Mouse (Mus musculus) induced T-regulatory cell, adult 2 months (primary cell): ENCODE data around the gene Vti1b.
"Not testable (repeated sequence)": the region's sequence is repeated elsewhere in the genome, so short reads cannot be mapped to it uniquely, and the experiment has no call there.

Source experiments
- DNase-seq: peaks from one replicate; pipeline ENCODE4 v3.0.0-alpha.2; 2012; ENCODE audit warnings: low read depth

The Vti1b gene

DNA sequence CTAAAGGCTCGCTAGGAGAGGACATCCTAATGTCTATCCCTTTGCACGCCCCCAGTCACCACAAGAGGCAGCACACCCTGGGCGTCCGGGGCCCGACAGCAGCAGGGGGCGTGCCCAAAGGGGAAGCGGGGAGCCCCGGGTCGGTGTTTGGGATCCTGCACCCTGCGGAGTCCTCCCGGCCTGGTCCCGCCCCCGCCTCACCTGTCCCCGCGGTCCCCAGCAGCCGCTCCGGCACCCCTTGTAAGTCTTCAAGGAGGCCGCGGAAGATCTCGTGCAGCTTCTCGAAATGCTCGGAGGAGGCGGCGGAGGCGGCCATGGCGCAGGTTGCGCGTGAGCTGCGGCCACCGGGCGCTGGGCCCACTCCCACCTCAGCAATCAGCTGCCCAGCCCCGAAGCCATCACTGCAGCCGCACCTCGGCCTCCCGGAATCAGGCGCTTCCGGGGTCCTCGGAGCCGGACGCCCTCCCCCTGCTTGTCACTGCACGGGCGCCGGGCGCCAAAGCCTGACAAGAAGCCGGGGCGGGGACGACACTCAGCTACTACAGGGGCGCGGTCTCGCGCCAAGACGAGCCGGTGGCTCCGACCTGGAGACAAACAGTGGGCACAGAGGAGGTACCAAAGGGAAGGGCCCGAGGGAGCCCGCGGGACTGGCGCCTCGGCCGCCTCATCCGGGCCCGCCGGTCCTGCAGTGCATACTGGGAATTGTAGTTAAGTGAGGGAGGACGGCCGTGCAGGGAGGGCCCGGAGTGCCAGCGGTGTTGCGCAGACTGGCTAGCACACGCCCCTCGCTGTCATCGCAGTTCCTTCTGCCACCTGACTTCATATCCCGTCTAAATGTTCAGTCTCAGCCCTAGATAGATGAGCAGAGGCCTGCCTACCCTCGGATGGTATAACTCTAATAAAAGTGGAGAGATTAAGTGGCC, at the start of gene Vti1b:
Vti1b (minus strand) TSS at position 649 of the 923 bp plus-strand sequence.
- peak; percentile 94 for DNase-seq

DNA sequence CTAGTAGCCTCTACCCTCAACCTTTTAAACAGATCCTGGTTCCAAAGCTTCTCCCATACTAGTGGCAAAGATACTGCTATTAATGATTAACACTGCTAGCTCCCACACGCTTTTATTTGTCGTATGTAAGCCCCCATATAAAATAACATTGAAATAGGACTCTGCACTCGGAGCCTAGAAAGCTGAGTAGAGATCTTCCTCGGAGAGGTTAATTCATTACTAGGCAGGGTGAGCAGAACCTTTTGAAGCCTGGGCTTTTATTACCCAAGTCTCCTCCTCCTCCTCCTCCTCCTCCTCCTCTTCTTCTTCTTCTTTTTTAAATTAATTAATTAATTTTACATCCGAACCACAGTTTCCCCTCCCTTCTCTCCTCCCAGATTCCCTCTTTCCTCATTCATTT, 45.0 kb upstream of the Vti1b start:
- DNase-seq: no peak

DNA sequence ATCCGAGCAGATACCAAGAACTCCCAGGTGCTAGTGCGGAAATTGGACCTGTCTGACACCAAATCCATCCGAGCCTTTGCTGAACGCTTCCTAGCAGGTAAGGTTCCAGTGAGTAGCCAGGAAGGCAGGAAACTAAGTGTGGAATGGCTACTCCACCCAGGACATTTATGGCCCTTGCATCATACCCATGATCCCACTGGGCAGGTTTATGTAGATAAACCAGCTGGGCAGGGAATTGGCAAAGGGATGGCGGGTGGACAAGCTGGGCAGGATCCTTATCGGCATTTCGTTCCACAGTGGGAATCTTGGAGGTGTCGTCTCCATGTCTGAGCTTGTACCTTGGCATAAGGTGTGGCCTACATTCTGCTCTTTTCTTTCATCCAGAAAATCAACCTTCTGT, 39.0 kb upstream of the Vti1b start:
- no peak for DNase-seq

DNA sequence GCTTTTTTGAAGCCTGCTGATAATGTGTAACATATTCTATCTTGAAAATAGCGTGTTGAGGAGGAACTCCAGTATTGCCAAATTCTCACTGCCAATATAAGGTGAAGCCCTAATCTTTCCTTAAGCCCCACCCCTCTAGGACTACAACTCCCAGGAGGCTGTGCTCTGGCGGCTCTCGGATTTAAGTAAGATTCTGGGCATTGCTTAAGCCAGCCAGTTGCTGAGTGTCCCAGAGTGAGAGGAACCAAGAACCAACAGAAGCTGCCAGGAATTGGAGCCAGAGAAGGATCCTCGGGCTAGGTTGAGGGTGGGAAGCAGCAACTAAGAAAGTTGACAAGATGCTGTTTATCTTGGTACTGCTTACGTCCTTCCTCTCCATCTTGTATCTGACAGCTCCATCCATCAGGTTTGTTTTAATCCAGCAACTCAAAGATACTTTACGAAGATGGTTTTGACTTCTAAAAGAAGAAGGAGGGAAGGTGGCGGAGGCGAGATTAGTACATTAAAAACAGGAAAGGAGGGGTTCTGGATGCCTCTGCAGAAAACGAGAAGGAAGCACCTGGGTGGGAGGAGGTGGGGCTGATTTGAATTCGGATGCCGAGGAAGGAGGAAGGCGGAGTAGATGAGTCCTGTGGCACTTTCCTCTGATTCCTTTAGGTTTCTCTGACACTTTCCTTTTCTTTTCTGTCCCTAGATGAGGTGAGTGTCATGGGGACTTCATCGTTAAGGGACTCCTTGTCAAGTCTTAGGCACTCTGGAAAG, 36.4 kb upstream of the Vti1b start, which contains the start of gene Rdh12:
Rdh12 (plus strand) TSS at position 212 of the 762 bp plus-strand sequence.
- DNase-seq: peak; percentile 71

DNA sequence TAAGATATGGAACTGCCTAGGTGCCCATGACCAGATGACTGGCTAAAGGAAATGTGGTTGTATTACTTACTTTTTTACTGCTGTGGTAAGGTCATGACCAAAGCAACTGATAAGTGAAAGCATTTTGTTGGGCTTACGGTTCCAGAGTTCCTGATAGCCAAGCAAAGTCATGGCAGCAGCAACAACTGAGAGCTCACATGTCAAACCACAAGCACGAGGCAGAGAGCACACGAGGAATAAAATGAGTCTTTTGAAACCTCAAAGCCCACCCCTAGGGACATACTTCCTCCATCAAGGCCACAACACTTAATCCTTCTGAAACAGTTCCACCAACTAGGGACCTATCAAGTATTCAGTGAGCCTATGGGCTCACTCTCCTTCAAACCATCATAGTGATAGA, 29.4 kb upstream of the Vti1b start:
- no peak for DNase-seq

DNA sequence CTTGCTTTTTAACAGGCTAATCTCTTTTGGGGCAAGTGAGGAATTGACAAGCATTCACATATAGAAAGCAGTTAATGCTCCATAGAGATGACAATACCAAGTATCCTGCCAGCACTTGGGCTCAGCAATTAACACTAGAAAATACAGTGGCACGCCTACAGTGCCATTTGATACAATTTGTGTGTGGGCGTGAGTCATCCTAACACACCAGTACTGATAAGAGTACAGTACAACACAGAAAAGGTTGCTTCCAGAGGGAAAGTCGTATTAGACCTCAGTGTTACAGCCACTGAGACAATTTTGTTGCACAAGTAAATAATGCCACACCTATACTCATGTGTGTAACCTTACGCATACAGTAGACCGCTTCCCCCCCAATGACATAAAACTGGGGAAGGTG, 24.6 kb upstream of the Vti1b start:
- no peak for DNase-seq

DNA sequence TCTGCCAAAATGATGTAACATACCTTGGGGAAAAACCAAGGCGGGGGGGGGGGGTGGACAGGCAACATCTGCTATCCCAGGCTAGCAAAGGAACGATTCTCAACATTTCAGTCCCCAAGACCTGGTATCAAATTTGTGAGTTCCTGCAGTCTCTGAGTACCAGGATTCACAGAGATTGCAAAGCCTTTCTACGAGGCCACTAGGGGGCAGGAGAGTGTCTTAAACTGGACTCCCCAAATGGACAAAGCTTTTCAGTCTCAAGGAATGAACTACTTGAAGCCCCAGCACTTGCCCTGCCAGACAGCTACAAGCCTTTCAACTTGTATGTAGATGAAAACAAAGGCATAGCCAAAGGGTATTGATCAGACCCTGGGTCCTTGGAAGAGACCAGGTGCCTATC, 21.0 kb upstream of the Vti1b start:
- peak; percentile 82 for DNase-seq

DNA sequence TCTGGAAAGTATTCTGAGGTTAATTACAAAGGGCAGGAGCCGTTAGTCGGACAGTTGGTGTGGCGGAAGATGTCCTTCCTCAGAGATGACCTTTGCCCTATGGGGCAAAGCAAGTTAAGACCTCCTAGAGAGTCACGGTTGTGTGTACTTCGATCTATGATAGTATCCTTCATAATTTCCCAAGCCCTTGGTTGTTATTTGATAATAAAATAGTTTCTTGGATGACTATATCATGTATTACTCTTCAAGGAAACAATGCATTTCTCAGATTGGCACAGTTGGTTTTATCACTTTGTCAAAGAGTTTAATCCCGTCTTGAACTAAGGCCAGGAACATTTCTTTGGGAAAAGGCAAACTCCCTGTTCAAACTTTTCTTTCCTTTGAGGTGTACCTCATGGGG, 19.7 kb upstream of the Vti1b start, which contains the start of gene Rdh11:
Rdh11 (minus strand) TSS at position 101 of the 400 bp plus-strand sequence.
- no peak for DNase-seq

DNA sequence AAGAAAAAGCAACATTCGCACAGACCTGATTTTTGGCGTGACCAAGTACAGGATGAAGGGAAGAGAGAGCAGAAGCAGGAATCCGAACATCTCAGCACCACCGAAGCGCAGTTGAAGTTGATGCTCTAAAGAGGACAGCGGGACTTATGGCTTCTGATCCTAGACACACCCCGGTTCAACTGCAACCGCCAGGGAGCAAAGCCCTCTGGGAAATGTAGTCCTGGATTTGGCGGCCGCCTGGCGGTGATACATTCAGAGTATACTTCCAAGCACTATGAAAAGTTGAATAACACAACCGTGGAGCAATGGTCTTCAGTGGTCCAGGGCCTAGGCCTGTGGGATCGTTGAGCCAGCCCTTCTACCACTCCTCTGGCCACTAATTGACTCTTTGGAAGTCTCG, 19.2 kb upstream of the Vti1b start:
- DNase-seq: peak; percentile 92

DNA sequence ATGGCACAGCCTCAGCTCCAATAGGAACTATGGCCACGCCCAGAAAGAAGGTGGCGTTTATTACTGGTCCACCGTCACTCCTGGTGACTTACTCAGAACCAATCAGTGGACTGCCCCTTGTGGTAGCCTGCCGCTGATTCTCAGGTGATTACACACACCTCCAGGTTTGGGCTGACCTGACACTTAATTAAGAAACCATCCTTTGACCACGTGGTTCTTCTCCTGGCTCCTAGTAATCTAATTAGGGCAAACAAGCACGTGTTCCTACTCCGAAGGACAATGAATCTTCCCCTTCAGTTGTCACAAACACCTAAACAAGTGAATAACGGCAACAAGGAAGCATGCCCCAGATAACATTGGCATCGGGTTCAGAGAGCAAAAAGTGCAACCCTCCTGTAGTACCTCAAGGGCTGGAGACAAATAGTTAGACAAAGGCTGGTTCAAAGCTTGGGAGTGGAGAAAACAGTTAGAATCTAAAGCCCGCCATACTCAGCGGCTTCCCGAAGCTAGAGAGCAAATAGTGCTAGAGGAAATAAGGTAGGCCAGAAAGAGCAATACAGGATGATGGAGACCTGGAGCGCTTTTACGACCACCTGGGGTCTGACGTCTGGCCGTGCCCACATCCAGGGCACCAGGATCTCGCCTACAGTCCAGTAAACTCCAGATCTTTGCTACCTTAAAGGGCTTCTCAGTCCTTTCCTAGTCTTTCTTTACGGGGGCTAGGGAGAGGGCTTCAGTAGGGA, 18.6 kb upstream of the Vti1b start:
- DNase-seq: peak; percentile 88

DNA sequence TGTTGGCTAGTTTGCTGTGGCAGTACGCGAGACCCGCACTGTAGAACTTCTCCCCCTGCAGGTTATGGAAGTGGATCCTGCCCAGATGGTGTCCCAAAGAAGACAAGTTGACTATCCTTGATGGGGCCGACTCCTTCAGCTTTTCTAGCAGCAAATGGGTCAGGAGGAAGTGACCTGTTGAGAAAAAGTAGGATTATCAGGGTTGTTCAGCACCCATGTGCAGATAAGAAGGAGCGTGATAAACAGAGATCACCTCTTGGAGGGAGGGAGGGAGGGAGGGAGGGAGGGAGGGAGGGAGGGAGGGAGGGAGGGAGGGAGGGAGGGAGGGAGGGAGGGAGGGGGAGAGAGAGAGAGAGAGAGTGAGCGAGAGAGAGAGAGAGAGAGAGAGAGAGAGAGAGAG, 12.7 kb upstream of the Vti1b start:
- DNase-seq: not testable (repeated sequence)

DNA sequence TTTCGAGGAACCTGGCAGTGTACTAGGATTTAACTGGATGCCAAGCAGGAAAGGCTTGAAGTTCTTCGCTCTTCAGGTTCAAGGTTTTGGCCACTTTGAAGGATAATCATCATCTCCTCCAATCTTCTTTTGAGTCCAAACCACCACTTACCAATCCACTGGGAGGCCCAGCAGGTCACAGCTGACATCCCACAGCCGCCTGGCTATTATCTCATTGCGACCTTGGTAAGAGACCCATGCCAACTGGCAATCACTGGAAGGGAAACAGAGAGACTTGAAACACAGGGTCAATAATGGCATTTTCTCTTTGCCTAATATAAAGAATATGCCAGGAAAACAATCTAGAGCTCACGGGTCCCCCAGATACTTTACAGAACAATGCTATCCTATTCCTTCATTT, 3.5 kb upstream of the Vti1b start:
- DNase-seq: no peak

DNA sequence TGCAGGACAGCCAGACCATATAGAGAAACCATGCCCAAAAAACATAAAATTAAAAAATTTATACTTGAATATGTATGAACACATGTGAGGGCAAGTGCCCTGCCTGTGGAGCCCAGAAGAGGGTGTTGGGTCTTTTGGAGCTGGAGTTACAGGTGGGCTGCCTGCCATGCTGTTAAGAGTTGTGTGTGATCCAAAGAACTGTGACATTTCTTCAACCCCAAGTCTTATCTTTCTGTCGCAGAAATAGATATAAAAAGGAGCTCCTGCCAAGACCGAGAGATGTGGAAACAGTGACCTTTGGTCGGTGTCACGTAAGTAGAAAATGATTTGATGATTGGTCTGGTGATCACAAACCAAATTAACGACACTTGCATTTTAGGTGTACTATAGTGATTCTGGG, 1.3 kb upstream of the Vti1b start:
- DNase-seq: no peak

DNA sequence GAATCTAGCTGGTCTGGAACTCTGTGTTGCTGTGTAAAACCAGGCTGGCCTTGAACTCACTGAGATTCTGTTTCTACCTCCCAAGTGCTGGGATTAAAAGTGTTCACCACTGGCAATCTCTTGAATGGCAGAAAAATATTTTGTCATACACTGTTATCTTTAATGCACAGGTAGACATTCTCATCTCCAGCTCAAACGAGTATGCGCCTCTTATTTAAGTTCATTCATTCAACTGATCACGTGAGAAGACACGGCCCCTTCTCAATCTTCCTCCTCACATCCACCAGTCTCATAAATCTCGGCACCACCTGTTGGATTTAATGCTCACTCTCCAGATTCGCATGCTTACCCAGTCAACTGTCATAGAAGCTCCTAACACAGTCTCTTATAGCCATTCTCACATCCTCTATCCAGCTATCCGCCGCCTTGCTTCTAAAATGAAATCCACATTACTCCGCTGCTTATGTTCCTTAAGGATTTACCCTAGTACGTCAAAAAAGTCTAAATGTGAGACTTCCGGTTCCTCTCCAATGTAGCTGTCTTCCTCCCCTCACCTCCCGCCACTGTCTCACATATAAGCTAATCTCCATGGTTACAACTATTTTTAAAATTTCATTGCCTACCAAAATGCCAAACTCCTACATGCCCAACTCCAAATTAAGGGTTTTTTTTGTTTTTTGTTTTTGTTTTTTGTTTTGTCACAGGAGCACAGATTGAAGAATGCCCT, 1.0 kb downstream of the Vti1b start:
- no peak for DNase-seq

DNA sequence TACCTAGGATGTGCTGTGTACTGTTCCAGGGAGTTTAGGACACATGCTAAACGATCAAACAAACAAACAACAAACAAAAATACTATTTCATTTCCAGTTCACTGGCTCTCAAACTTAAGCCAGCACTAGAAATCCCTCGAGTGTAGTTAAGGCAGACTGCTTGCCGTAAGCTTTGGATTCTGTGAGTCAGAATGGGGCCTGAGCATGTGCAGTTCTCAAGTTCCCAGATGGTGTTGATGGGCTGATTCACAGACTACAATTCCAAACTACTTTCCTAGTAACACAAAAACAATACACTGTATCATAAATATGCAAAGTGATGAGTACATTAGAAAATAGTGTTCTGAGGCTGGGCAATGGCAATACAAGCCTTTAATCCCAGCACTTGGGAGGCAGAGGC, 2.0 kb downstream of the Vti1b start:
- DNase-seq: no peak

DNA sequence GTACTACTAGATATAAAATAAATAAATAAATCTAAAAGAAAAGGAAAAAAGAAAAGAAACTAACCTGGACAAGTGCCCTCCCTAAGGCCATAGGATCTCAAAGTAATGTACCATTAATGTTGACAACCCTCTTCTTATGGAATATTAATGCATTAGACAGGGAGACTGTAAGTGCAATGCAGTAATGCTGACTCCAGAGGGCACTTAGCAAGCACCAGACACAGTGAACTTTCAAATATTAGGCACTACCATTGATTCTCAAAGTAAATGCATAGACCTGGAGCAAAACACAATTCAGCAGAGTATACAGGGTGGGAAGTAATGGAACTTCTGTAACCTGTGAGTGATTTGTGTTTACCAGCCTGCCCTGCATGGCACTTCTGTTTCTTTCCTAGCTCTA, 3.3 kb downstream of the Vti1b start:
- no peak for DNase-seq

DNA sequence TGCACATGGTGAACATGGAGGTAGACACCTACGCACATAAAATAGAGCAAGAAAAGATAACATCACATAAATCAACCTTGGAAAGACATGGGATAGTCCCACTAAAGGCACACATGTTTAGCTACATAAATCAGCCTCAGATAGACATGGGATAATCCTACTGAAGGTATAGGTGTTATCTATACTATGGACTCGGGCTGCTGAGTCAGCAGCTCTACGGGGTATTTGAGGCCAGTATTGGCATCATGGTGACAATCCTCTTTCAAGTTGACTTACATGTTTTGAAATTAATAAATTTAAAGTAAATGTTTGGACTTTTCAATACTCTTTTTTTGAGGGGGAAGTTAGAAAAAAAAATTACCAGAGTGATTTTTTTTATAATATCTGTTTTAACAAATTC, 9.6 kb downstream of the Vti1b start:
- no peak for DNase-seq

DNA sequence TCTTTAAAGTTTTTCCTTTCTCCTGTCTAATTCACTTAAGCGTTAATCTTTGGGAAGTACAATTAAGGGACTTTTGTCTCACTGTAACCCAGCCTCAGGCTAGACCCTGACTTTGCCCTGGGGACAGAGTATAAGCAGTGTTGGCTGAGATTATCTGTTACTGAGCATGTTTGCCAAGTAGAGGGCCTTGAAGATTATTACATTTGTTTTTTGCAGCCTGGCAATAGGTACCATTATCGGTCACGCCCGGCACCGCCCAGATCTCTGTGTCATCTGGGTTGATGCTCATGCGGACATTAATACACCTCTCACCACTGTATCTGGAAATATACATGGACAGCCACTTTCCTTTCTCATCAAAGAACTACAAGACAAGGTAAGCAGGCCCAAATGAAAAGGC, 22.8 kb downstream of the Vti1b start:
- DNase-seq: no peak

DNA sequence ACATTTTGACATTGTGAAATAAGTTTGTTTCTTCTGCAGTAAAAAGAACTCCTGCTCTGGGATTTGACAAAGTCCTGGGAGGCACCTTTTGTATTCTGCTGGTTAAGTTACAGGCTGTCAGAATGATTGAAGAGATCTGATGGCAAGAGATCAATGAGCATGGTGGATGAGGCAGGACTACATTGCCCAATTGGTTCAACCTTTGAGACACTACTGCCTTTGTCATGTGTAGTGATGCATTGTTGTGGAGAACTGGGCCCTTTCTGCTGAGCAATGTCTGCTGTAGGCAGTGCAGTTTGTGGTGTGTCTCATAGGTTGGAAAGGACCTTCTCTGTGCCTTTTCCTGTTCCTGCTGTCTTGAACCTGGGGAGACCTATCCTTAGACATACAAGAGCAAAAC, 31.1 kb downstream of the Vti1b start:
- DNase-seq: no peak

DNA sequence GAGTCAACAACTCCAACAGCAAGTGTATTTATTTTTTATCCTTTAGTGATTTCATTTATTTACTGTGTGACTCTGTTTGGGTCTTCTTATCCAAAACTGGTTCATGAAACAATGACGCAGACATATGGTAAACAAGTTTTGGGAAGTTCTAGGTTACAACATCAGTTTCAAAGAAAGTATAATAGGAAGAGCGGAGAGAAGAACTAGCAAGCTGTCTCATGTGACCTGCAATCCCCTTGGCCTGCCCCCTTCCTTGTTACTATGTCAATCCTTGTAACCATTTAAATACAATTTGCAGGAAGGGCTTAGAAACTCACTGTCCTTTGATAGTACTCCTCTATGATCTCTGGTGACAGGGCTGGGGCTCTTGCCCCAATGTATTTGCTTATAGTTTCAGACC, 31.7 kb downstream of the Vti1b start:
- no peak for DNase-seq

DNA sequence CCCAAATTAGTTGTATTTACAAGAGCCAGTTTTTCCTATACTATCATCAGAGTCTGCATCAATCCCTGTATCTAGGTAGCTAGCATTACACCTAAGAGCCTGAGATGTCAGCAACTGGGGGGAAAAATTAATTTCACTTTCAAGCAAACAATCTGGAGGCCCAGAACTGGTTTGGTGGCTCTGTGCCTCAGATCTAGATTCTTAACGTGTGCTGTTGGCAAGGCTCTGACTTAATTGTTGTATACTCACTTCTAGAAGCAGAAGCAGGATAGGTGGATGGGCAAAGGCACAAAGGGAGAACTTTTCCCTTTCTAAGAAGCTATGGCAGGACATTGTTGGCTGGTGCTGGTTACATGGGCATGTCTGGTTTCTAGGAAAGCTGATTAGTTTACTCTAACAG, 33.0 kb downstream of the Vti1b start:
- no peak for DNase-seq

DNA sequence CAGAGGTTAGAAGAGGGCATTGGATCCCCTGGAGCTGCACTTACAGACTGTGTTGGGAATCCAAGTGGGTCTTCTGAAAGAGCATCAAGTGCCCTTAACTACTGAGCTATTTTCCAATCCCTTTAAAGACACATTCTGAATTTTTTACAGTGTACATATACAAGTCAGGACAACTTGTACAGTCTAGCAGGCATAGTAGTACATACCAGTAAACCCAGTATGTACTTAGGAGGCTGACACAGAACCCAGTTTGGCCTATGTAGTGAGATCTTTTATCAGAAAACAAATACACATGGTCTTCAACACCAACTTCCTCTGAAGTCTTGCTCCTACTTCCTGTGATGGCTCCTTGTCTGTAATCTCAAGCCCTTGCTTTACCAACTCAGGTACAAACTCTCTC, 33.5 kb downstream of the Vti1b start:
- DNase-seq: no peak
